In the genomic region with DNA sequence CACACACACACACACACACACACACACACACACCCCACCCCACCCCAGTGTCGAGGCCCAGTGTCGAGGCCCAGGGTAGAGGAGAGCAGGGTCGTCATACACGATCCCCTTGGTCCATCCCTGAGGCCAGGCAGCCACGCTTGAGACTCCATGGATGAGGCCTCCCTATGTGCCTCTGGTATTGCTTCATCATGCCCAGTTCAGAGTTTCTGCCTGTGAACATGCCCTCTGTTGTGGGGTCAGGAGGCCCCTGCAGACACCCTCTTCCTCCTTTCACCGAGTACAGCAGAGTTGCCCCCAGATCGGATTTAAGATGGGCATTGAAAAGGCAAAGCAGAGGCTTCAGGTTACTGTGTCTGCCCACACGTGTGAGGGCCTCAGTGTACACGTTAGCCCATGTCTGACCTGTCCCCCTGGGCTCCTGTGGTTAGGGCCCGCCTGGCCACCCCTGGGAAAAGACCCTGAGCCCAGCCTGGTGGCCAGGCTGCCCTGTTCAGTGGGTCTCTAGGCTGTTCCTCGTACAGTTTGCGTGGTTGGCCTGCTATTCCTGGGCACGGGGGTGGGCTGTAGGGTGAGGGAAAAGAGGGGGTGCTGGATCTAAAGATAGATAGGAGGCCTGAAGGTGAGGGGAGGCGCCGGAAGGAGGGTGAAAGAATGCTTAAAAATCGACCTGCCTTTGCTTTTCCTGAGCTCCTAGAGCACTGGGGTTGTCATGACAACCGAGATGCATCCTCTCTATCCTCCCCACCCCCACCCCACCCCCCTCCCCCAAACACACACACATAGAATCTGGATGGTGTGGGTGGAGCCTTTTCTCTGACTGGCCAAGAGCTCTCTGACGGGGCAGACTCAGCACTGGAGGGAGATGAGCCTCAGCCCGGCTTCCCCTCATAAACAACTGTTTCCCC, we compare ENCODE assay signal across 11 mouse cellular contexts. TPM values are rescaled to one million over a fixed set of nuclear protein-coding genes. Genes with fewer than 3 reads are reported as not detected.
A peak's percentile ranks its signal among the peaks of the same experiment; 100 is the strongest.
DNase-seq lines count a peak whose midpoint lies in the region; ATAC-seq and TF ChIP-seq lines count a peak whose summit lies in the region.
"Had no signal": no experiment of that assay in that cellular context is flagged by ENCODE, and none has a peak within 500 bp of the region (broad histone marks: within the 10 kb centered on the region; RNA-seq: fewer than 3 reads in every experiment).

No protein-coding gene starts in this region.

- peak overlapping the region; percentile 33 for H3K4me2 ChIP-seq in midbrain, embryonic 16.5 days (ENCODE audit: low read length)
- H3K4me2 ChIP-seq: heart, embryonic 15.5 days had no signal

- no peaks in the 10 kb centered on the region for H3K27me3 ChIP-seq in testis, adult 2 months (ENCODE audit: control insufficient read depth, insufficient read depth, low read length)
- H3K27me3 ChIP-seq in hindbrain, embryonic 10.5 days (ENCODE audit: insufficient read depth, poor library complexity, severe bottlenecking), result no peaks in the 10 kb centered on the region
- H3K27me3 ChIP-seq in midbrain, embryonic 16.5 days (ENCODE audit: control insufficient read depth, insufficient read depth, low read depth, low read length), result no peaks in the 10 kb centered on the region

- peak overlapping the region; percentile 8 for H3K9ac ChIP-seq in midbrain, embryonic 16.5 days (ENCODE audit: low read depth, low read length)
- H3K9ac ChIP-seq: heart, embryonic 15.5 days had no signal

- no peaks in the 10 kb centered on the region for H3K36me3 ChIP-seq in testis, adult 2 months (ENCODE audit: control insufficient read depth, insufficient read depth, low read length)
- H3K36me3 ChIP-seq in hindbrain, embryonic 10.5 days, result no peaks in the 10 kb centered on the region
- H3K36me3 ChIP-seq in midbrain, embryonic 16.5 days (ENCODE audit: control insufficient read depth, insufficient read depth, low read length), result no peaks in the 10 kb centered on the region
- H3K36me3 ChIP-seq: heart, embryonic 15.5 days had no signal

- H3K9me3 ChIP-seq in hindbrain, embryonic 10.5 days, result no peaks in the 10 kb centered on the region
- H3K9me3 ChIP-seq in midbrain, embryonic 16.5 days (replicated peaks; ENCODE audit: control insufficient read depth, low read length, poor library complexity, severe bottlenecking), result no peaks in the 10 kb centered on the region
- H3K9me3 ChIP-seq: heart, embryonic 15.5 days had no signal

- WGBS in hindbrain, embryonic 10.5 days, result 25% methylated on average over 19 of the region's 19 CpGs
- WGBS in midbrain, embryonic 16.5 days, result 16% methylated on average over 19 of the region's 19 CpGs

- TF ChIP-seq POLR2A in testis, adult 2 months (IDR thresholded peaks at IDR 0.05; ENCODE audit: control insufficient read depth, low read depth, low read length), result no peak

- H3K4me1 ChIP-seq in testis, adult 2 months (ENCODE audit: control insufficient read depth, insufficient read depth, low read length), result peaks cover 18% of the 10 kb centered on the region
- H3K4me1 ChIP-seq in hindbrain, embryonic 10.5 days (replicated peaks), result peaks cover 29% of the 10 kb centered on the region
- peaks cover 13% of the 10 kb centered on the region for H3K4me1 ChIP-seq in midbrain, embryonic 16.5 days (ENCODE audit: control insufficient read depth, insufficient read depth, low read length)
- H3K4me1 ChIP-seq: heart, embryonic 15.5 days had no signal

- peak overlapping the region; percentile 75 for H3K4me3 ChIP-seq in testis, adult 2 months (ENCODE audit: control insufficient read depth, low read depth, low read length)
- peak overlapping the region; percentile 34 for H3K4me3 ChIP-seq in hindbrain, embryonic 10.5 days
- no peak overlapping the region for H3K4me3 ChIP-seq in midbrain, embryonic 16.5 days (ENCODE audit: low read depth, low read length)
- H3K4me3 ChIP-seq: erythroblast, embryonic 14.5 days; heart, embryonic 15.5 days had no signal

- peak; percentile 86 for ATAC-seq in midbrain, embryonic 16.5 days
- ATAC-seq in cerebellum, adult (ENCODE audit: insufficient number of reproducible peaks, low FRiP score, low TSS enrichment), result no peak

- no peak overlapping the region for H3K27ac ChIP-seq in testis, adult 2 months (ENCODE audit: control insufficient read depth, insufficient read depth, low read depth, low read length)
- peak overlapping the region; percentile 76 for H3K27ac ChIP-seq in hindbrain, embryonic 10.5 days
- peak overlapping the region; percentile 65 for H3K27ac ChIP-seq in midbrain, embryonic 16.5 days (ENCODE audit: low read length)
- H3K27ac ChIP-seq: heart, embryonic 15.5 days had no signal

- no peak for TF ChIP-seq CTCF in testis, adult 2 months (IDR thresholded peaks at IDR 0.05; ENCODE audit: control insufficient read depth, insufficient read depth, insufficient replicate concordance, low read depth, low read length)

- DNase-seq in testis, postnatal 14 days (ENCODE audit: low spot score), result no peak
- peak; percentile 62 for DNase-seq in hindbrain, embryonic 10.5 days (ENCODE audit: low spot score)
- no peak for DNase-seq in ovary, adult 18-20 months (ENCODE audit: low spot score)
- DNase-seq in heart, postnatal 10 days, result no peak
- no peak for DNase-seq in c-Kit-positive CD71-positive TER-119-positive erythroid progenitor cells, embryonic 14.5 days (ENCODE audit: low spot score)
- DNase-seq: adrenal gland, postnatal 14 days had no signal

- intact Hi-C loops in heart, postnatal 10 days (cut with DNase I), result no loop called here

RNA-seq across cellular contexts. Expression of a gene that starts 41.7 kb away (rescaled TPM):
- polyA plus RNA-seq in testis, adult 2 months (2012; rRNA removed), result 3.1 and 3.3 TPM in 2 replicates
- 10.1 and 22.4 TPM in 2 replicates for polyA plus RNA-seq in hindbrain, embryonic 10.5 days (2016; fragmentation: Nextera tagmentation; extraction: Ambion mirVana)
- polyA plus RNA-seq in midbrain, embryonic 16.5 days (2015; fragmentation: Nextera tagmentation; extraction: Ambion mirVana), result 105 and 106 TPM in 2 replicates
- not detected for total RNA-seq in heart, postnatal 10 days (2021)
- polyA plus RNA-seq: erythroblast, embryonic 14.5 days had no signal

RNA-seq across cellular contexts. Expression of a gene that starts 58.3 kb away (rescaled TPM):
- polyA plus RNA-seq in testis, adult 2 months (2012; rRNA removed), result 12.5 and 13.6 TPM in 2 replicates
- 60.6 and 66.1 TPM in 2 replicates for polyA plus RNA-seq in hindbrain, embryonic 10.5 days (2016; fragmentation: Nextera tagmentation; extraction: Ambion mirVana)
- polyA plus RNA-seq in midbrain, embryonic 16.5 days (2015; fragmentation: Nextera tagmentation; extraction: Ambion mirVana), result 42.1 and 43.3 TPM in 2 replicates
- total RNA-seq in heart, postnatal 10 days (2021), result 10 to 100 TPM; 14.4 to 16.0 TPM
